Mouse (Mus musculus): ENCODE measurements around the gene Polh. TPM values are rescaled to one million over a fixed set of nuclear protein-coding genes. Genes with fewer than 3 reads are reported as not detected.
A peak's percentile ranks its signal among the peaks of the same experiment; 100 is the strongest.

Polh gene
- polyA plus RNA-seq, 1 experiment from 2014 or later: 8.0 TPM

DNA sequence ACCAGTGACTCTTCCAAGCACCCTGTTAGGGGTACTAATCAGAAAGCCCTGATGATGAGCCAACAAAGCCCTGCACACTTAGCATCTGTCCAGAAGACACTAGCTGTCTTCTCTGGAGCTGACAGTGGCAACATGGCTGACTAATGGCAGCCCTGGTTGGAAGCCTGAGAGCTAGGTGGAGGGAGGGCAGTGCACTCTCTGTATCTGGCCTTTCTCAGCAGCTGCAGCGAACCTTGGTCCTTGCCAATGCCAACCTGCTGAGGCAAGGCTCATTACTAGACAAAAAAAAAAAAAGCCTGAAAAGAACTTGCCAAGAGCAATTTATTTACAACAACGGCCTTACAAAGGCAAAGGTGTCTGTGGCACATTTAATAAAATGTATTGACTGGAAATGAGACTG, 41.2 kb upstream of the Polh start:
- no peaks in the 10 kb centered on the region for H3K27me3 ChIP-seq (ENCODE audit: control insufficient read depth, insufficient read depth, low read length)
- ATAC-seq (ENCODE audit: low FRiP score, low TSS enrichment): no peak
- no peak overlapping the region for H3K4me3 ChIP-seq (ENCODE audit: low read depth, low read length)
- H3K9me3 ChIP-seq (ENCODE audit: control insufficient read depth, low read length): no peaks in the 10 kb centered on the region
- 59% methylated on average over 2 of the region's 2 CpGs for WGBS
- no peak for DNase-seq (ENCODE audit: low spot score)
- no peak overlapping the region for H3K9ac ChIP-seq (ENCODE audit: low read length)
- peaks cover 36% of the 10 kb centered on the region; the same call in 1 of the 2 replicates for H3K36me3 ChIP-seq (ENCODE audit: control insufficient read depth, insufficient read depth, low read length)
- peaks cover 5% of the 10 kb centered on the region; the same call in 1 of the 2 replicates for H3K4me1 ChIP-seq (replicated peaks; ENCODE audit: control insufficient read depth, insufficient read depth)
- no peak overlapping the region for H3K4me2 ChIP-seq (replicated peaks; ENCODE audit: low read depth)
- no peak for TF ChIP-seq CTCF (IDR thresholded peaks at IDR 0.05; ENCODE audit: low read depth)
- no peak for TF ChIP-seq EP300 (optimal IDR thresholded peaks at IDR 0.05)
- H3K27ac ChIP-seq (replicated peaks): peak overlapping the region; percentile 83

GRCm38 (mm10) chr17:46242993-46243392, 40.5 kb upstream of the Polh start:
- no peaks in the 10 kb centered on the region for H3K9me3 ChIP-seq (ENCODE audit: control insufficient read depth, low read length)
- no peak overlapping the region for H3K4me2 ChIP-seq (replicated peaks; ENCODE audit: low read depth)
- peak; percentile 83 for DNase-seq (ENCODE audit: low spot score)
- H3K36me3 ChIP-seq (ENCODE audit: control insufficient read depth, insufficient read depth, low read length): peaks cover 40% of the 10 kb centered on the region; the same call in 1 of the 2 replicates
- TF ChIP-seq EP300 (optimal IDR thresholded peaks at IDR 0.05): no peak
- no peak for TF ChIP-seq CTCF (IDR thresholded peaks at IDR 0.05; ENCODE audit: low read depth)
- no peak overlapping the region for H3K9ac ChIP-seq (ENCODE audit: low read length)
- ATAC-seq (ENCODE audit: low FRiP score, low TSS enrichment): peak; percentile 73
- peak overlapping the region; percentile 83 for H3K27ac ChIP-seq (replicated peaks)
- no peak overlapping the region for H3K4me3 ChIP-seq (ENCODE audit: low read depth, low read length)
- H3K27me3 ChIP-seq (ENCODE audit: control insufficient read depth, insufficient read depth, low read length): no peaks in the 10 kb centered on the region
- WGBS: 65% methylated on average over 4 of the region's 4 CpGs
- peaks cover 5% of the 10 kb centered on the region; the same call in 1 of the 2 replicates for H3K4me1 ChIP-seq (replicated peaks; ENCODE audit: control insufficient read depth, insufficient read depth)

DNA sequence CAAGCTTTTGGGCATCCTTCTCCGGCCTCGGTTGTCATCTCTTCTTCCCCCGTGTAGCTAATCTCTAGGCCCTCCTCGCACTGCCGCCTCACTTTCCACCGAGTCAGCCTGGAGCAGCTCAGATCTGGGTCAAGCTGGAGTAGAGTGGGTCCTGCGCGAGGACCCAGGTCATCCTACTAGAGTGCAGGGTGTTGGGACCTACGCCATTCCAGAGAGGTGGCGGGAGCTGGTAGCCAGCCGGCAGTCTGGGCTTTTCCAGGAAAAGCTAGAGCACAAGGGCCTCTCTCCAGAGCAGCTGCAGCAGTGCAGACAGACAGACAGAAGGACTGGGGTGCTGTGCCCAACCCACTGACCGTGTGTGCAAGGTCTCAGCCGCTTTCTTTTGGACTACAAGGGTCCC, 39.8 kb upstream of the Polh start:
- TF ChIP-seq CTCF (IDR thresholded peaks at IDR 0.05; ENCODE audit: low read depth) (no peak), EP300 (optimal IDR thresholded peaks at IDR 0.05) (no peak)
- no peak overlapping the region for H3K4me2 ChIP-seq (replicated peaks; ENCODE audit: low read depth)
- DNase-seq (ENCODE audit: low spot score) (no peak), ATAC-seq (ENCODE audit: low FRiP score, low TSS enrichment) (no peak)
- no peak overlapping the region for H3K9ac ChIP-seq (ENCODE audit: low read length)
- H3K27me3 ChIP-seq (ENCODE audit: control insufficient read depth, insufficient read depth, low read length): no peaks in the 10 kb centered on the region
- peaks cover 43% of the 10 kb centered on the region; the same call in 1 of the 2 replicates for H3K36me3 ChIP-seq (ENCODE audit: control insufficient read depth, insufficient read depth, low read length)
- peak overlapping the region; percentile 83 for H3K27ac ChIP-seq (replicated peaks)
- H3K4me3 ChIP-seq (ENCODE audit: low read depth, low read length): no peak overlapping the region
- peaks cover 5% of the 10 kb centered on the region; the same call in 1 of the 2 replicates for H3K4me1 ChIP-seq (replicated peaks; ENCODE audit: control insufficient read depth, insufficient read depth)
- no peaks in the 10 kb centered on the region for H3K9me3 ChIP-seq (ENCODE audit: control insufficient read depth, low read length)
- 87% methylated on average over 13 of the region's 13 CpGs for WGBS

DNA sequence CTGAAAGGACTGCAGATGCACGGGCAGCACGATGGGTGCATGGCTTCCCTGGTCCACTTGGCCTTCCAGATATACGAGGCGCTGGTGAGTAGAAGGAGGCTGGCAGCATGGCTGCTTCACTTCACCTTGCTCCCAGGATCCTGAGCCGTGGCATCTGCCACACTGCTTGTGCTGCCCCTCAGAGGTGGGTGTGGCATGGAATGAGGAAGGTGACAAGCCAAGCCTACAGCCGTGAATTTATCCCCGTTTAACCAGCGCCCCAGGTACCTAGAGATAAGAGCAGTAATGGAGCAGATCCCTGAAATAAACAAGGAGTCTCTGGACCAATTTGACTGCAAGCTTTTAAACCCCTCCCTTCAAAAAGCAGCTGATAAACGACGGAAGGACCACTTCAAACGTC, 39.0 kb upstream of the Polh start:
- H3K27me3 ChIP-seq (ENCODE audit: control insufficient read depth, insufficient read depth, low read length): no peaks in the 10 kb centered on the region
- no peak for TF ChIP-seq EP300 (optimal IDR thresholded peaks at IDR 0.05)
- no peak for TF ChIP-seq CTCF (IDR thresholded peaks at IDR 0.05; ENCODE audit: low read depth)
- no peaks in the 10 kb centered on the region for H3K9me3 ChIP-seq (ENCODE audit: control insufficient read depth, low read length)
- ATAC-seq (ENCODE audit: low FRiP score, low TSS enrichment): peak; percentile 22; the same call in 1 of the 2 replicates
- no peak overlapping the region for H3K4me3 ChIP-seq (ENCODE audit: low read depth, low read length)
- no peak overlapping the region for H3K9ac ChIP-seq (ENCODE audit: low read length)
- no peak for DNase-seq (ENCODE audit: low spot score)
- H3K27ac ChIP-seq (replicated peaks): 0 out of 2 replicates have a peak overlapping the region, but pooled peaks have one; percentile 25
- no peak overlapping the region for H3K4me2 ChIP-seq (replicated peaks; ENCODE audit: low read depth)
- no peaks in the 10 kb centered on the region for H3K4me1 ChIP-seq (replicated peaks; ENCODE audit: control insufficient read depth, insufficient read depth)
- 58% methylated on average over 11 of the region's 11 CpGs for WGBS
- H3K36me3 ChIP-seq (ENCODE audit: control insufficient read depth, insufficient read depth, low read length): peaks cover 44% of the 10 kb centered on the region; the same call in 1 of the 2 replicates

DNA sequence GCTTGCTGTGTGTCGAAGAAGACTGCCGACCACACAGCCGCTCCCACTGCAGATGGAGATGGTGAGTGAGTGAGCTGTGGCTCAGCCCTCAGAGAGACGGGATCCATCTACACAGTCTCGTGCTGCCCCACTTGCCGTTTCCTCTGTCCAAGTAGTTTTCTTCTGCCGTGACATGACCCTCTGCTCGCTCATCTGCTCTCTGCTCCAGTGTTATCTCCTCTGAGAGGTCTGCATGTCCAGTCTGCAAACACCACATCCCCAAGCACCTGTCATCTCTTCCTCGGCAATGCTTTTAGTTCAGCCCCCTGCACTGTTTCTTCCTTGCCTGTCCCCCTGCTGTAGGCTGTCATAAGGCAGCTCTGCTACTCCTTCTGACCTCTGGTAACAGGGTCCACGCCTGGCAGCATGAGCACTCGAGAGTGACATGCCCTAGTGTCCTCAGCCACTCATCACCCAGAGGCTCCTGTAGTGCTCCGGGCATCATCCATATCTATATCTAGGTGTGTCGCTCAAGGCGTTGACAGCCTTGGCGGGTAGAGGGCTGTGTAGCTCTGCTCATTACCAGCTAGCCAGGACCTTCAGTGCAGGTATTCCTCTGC, 37.2 kb upstream of the Polh start:
- Histone ChIP-seq H3K27ac (replicated peaks) (no peak overlapping the region), H3K4me2 (replicated peaks; ENCODE audit: low read depth) (no peak overlapping the region), H3K9ac (ENCODE audit: low read length) (no peak overlapping the region), H3K36me3 (ENCODE audit: control insufficient read depth, insufficient read depth, low read length) (peaks cover 34% of the 10 kb centered on the region; the same call in 1 of the 2 replicates), H3K27me3 (ENCODE audit: control insufficient read depth, insufficient read depth, low read length) (no peaks in the 10 kb centered on the region), H3K4me3 (ENCODE audit: low read depth, low read length) (no peak overlapping the region), H3K4me1 (replicated peaks; ENCODE audit: control insufficient read depth, insufficient read depth) (no peaks in the 10 kb centered on the region), H3K9me3 (ENCODE audit: control insufficient read depth, low read length) (no peaks in the 10 kb centered on the region)
- TF ChIP-seq CTCF (IDR thresholded peaks at IDR 0.05; ENCODE audit: low read depth): no peak
- TF ChIP-seq EP300 (optimal IDR thresholded peaks at IDR 0.05): no peak
- DNase-seq (ENCODE audit: low spot score) (no peak), ATAC-seq (ENCODE audit: low FRiP score, low TSS enrichment) (no peak)
- WGBS: 95% methylated on average over 15 of the region's 15 CpGs

DNA sequence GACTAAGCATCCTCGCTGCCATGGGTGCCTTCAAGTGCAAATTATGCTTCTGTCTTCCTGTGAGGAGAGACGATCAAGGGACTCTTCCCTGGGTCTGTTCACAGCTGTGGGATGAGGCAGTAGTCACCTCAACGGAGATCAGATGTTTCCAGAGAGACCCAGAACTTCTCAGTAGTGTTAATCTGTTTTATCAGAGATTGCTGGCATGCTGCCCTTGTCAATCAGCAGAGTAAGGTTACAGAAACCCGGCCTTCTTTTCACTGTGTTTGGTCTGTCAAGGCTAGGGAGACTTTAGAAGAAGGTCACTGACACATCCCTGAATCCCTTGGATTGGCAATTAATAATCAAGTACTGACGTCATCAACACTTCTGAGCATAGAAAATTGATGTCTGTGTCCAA, 35.0 kb upstream of the Polh start:
- Histone ChIP-seq H3K4me1 (replicated peaks; ENCODE audit: control insufficient read depth, insufficient read depth) (no peaks in the 10 kb centered on the region), H3K36me3 (ENCODE audit: control insufficient read depth, insufficient read depth, low read length) (peaks cover 36% of the 10 kb centered on the region), H3K9me3 (ENCODE audit: control insufficient read depth, low read length) (no peaks in the 10 kb centered on the region), H3K9ac (ENCODE audit: low read length) (no peak overlapping the region), H3K27ac (replicated peaks) (no peak overlapping the region), H3K4me2 (replicated peaks; ENCODE audit: low read depth) (no peak overlapping the region), H3K4me3 (ENCODE audit: low read depth, low read length) (no peak overlapping the region), H3K27me3 (ENCODE audit: control insufficient read depth, insufficient read depth, low read length) (no peaks in the 10 kb centered on the region)
- TF ChIP-seq EP300 (optimal IDR thresholded peaks at IDR 0.05): no peak
- DNase-seq (ENCODE audit: low spot score) (no peak), ATAC-seq (ENCODE audit: low FRiP score, low TSS enrichment) (no peak)
- 79% methylated on average over 5 of the region's 5 CpGs for WGBS
